Mouse (Mus musculus): ENCODE results near the gene Arhgap1. TPM values are rescaled to one million over a fixed set of nuclear protein-coding genes. Genes with fewer than 3 reads are reported as not detected.

Gene Arhgap1
- total and polyA plus RNA-seq, 2 experiments from 2014 or later = 85.1 to 95.8 TPM

DNA sequence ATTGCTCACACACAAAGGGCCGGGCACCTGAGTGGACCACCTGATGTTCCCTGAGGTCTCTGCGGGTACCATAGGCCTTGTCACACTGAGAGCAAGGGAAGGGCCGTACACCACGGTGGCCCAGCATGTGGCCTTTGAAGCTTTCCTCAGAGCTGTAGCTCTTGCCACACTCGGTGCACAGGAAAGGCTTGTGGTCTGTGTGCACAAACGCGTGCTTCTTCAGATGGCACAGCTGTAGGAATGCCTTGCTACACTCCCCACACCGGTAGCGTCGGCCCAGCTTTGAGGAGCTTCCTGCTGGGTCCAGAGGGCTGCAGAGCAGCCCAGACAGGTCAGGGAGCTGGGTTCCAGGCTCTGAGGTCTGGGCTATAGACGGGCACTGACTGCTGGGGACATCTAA lies 3.8 kb upstream of the Arhgap1 start:
- TF ChIP-seq CTCF (IDR thresholded peaks at IDR 0.05; ENCODE audit: low read depth) = no peak
- Histone ChIP-seq H3K4me3 (ENCODE audit: low read length) (no peak overlapping the region), H3K9ac (replicated peaks; ENCODE audit: low read length) (no peak overlapping the region), H3K9me3 (ENCODE audit: low read length) (no peaks in the 10 kb centered on the region), H3K36me3 (ENCODE audit: insufficient read depth, low read length) (peaks cover 41% of the 10 kb centered on the region), H3K4me1 (ENCODE audit: insufficient read depth, low read length) (no peaks in the 10 kb centered on the region), H3K27me3 (ENCODE audit: insufficient read depth, low read length) (no peaks in the 10 kb centered on the region), H3K4me2 (ENCODE audit: low read depth, low read length) (no peak overlapping the region), H3K27ac (no peak overlapping the region)
- no peak for DNase-seq (ENCODE audit: low spot score)
- WGBS = 85% methylated on average over 11 of the region's 11 CpGs
- no peak for ATAC-seq

DNA sequence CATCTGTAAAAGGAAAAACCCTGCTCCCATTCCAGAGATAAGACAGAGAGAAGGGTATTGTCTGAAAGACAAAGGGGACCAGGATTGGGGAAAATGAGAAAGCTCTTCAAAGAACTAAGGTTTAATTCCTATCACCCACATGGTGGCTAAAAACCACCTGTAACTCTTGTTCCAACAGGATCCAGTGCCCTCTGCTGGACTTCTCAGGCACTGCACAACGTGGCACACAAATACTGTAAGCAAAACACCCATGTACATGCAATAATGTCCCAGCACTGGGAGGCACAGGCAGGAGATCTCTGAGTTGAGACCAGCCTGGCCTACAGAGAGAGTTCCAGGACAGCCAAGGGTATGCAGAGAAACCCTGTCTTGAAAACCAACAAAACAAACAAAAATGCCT lies 2.9 kb upstream of the Arhgap1 start:
- no peak for ATAC-seq
- H3K36me3 ChIP-seq (ENCODE audit: insufficient read depth, low read length) = peaks cover 41% of the 10 kb centered on the region
- 43% methylated on average over 1 of the region's 1 CpGs for WGBS

DNA sequence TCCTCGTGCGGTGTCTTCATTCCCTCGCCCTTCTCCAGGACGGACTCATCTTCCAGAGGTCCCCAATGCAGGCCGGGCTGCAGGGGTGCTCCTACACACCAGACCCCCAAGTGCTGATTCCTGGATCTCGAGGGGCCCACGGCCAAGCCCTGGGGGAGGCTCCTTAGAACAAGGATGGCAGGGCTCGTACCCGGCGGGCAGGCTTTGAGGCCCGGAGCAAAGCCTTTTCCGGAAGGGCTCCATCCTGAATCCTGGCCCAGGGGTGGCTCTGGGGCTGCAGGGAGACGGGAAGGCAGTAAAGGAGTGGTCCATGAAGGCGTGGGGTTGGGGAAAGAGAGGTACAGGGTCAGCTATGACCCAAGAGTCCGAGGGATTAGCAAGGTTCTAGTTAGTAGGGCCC lies 508 bp upstream of the Arhgap1 start:
- ATAC-seq = peak; percentile 10; the same call in 1 of the 2 replicates
- Histone ChIP-seq H3K36me3 (ENCODE audit: insufficient read depth, low read length) (peaks cover 43% of the 10 kb centered on the region), H3K27ac (peak overlapping the region; percentile 93), H3K4me3 (ENCODE audit: low read length) (peak overlapping the region; percentile 89), H3K9me3 (ENCODE audit: low read length) (no peaks in the 10 kb centered on the region), H3K4me2 (ENCODE audit: low read depth, low read length) (peak overlapping the region; percentile 99), H3K9ac (replicated peaks; ENCODE audit: low read length) (peak overlapping the region; percentile 90), H3K4me1 (ENCODE audit: insufficient read depth, low read length) (no peaks in the 10 kb centered on the region), H3K27me3 (ENCODE audit: insufficient read depth, low read length) (no peaks in the 10 kb centered on the region)
- no peak for TF ChIP-seq CTCF (IDR thresholded peaks at IDR 0.05; ENCODE audit: low read depth)
- DNase-seq (ENCODE audit: low spot score) = no peak
- 4% methylated on average over 15 of the region's 15 CpGs for WGBS

More for the DNA sequence above, 2.9 kb upstream of the Arhgap1 start:
- H3K9me3 ChIP-seq (ENCODE audit: low read length) = no peaks in the 10 kb centered on the region
- no peak overlapping the region for H3K27ac ChIP-seq
- H3K27me3 ChIP-seq (ENCODE audit: insufficient read depth, low read length) = no peaks in the 10 kb centered on the region
- no peak overlapping the region for H3K9ac ChIP-seq (replicated peaks; ENCODE audit: low read length)
- no peaks in the 10 kb centered on the region for H3K4me1 ChIP-seq (ENCODE audit: insufficient read depth, low read length)
- TF ChIP-seq CTCF (IDR thresholded peaks at IDR 0.05; ENCODE audit: low read depth) = peak; percentile 79
- H3K4me2 ChIP-seq (ENCODE audit: low read depth, low read length) = no peak overlapping the region
- DNase-seq (ENCODE audit: low spot score) = peak; percentile 86
- H3K4me3 ChIP-seq (ENCODE audit: low read length) = no peak overlapping the region

DNA sequence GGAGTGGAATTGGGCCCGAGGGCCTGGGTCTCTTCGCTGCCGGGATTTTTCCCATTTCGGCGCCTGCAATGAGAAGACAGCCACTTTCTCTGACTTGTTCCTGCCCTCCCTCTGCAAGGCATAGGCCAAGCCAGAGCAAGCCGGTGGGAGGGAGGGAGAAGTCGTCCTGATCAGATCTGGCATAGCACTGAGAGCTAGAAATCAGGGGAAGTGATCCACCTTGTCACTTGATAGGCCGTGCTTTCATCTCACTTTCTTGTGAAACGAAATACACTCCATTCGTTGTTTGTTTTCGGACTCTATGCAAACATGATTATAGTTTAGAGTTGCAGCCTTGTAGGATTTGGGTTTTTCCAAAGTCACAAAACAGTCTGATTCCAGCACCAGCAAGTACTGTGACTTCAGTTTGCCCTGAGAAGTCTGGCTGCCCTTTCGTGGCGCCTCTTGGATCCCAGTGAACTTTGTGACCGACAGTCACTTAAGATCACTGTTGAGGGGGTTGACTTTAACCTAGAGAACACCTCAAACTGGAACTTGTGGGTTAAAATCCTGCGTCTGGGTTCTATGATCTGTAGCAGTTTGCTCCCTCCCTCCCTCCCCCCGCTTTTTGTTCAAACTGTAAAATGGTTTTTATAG lies 818 bp downstream of the Arhgap1 start:
- Histone ChIP-seq H3K27ac (peak overlapping the region; percentile 93), H3K27me3 (ENCODE audit: insufficient read depth, low read length) (no peaks in the 10 kb centered on the region), H3K36me3 (ENCODE audit: insufficient read depth, low read length) (peaks cover 41% of the 10 kb centered on the region), H3K4me1 (ENCODE audit: insufficient read depth, low read length) (no peaks in the 10 kb centered on the region), H3K4me2 (ENCODE audit: low read depth, low read length) (peak overlapping the region; percentile 99), H3K4me3 (ENCODE audit: low read length) (peak overlapping the region; percentile 89), H3K9ac (replicated peaks; ENCODE audit: low read length) (peak overlapping the region; percentile 90), H3K9me3 (ENCODE audit: low read length) (no peaks in the 10 kb centered on the region)
- WGBS = 16% methylated on average over 16 of the region's 16 CpGs
- ATAC-seq = peak; percentile 53
- DNase-seq (ENCODE audit: low spot score) = no peak
- TF ChIP-seq CTCF (IDR thresholded peaks at IDR 0.05; ENCODE audit: low read depth) = no peak

DNA sequence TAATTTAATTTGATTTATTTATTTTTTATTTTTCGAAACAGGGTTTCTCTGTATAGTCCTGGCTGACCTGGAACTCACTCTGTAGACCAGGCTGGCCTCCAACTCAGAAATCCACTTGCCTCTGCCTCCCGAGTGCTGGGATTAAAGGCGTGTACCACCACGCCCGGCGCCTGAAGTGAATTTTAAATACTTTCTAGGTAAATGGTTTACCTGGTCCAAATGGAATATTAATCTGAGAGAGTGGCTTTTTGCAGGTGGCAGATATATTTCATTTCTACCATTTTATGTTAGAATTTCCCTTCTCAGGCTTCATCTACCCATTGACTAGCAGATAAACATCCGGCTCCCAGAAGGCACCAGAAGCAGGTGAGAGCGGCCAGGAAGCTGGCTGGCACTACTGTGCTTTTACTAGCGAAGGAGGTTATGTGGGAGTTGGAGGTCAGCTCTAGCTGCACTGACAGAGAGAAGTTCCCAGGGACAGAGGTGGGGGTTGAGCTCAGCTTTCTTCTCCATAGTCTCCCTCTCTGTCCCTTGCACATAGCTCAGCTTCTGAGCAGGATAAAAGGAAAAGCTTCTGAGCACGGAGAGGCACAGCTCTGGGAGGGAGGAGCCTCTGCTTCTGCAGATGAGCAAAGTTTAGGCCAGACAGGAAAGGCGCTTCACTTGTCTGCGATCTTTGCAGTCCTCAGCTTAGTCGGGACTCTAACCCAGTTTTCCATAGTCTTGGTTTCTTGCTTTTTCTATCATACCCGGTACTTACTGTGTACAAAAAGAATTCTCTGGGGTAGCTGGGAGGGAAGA lies 2.0 kb downstream of the Arhgap1 start:
- Histone ChIP-seq H3K9ac (replicated peaks; ENCODE audit: low read length) (no peak overlapping the region), H3K4me3 (ENCODE audit: low read length) (no peak overlapping the region), H3K27me3 (ENCODE audit: insufficient read depth, low read length) (no peaks in the 10 kb centered on the region), H3K36me3 (ENCODE audit: insufficient read depth, low read length) (peaks cover 41% of the 10 kb centered on the region), H3K9me3 (ENCODE audit: low read length) (no peaks in the 10 kb centered on the region), H3K4me2 (ENCODE audit: low read depth, low read length) (no peak overlapping the region), H3K4me1 (ENCODE audit: insufficient read depth, low read length) (no peaks in the 10 kb centered on the region), H3K27ac (no peak overlapping the region)
- no peak for TF ChIP-seq CTCF (IDR thresholded peaks at IDR 0.05; ENCODE audit: low read depth)
- no peak for DNase-seq (ENCODE audit: low spot score)
- WGBS = 86% methylated on average over 14 of the region's 14 CpGs
- ATAC-seq = no peak

DNA sequence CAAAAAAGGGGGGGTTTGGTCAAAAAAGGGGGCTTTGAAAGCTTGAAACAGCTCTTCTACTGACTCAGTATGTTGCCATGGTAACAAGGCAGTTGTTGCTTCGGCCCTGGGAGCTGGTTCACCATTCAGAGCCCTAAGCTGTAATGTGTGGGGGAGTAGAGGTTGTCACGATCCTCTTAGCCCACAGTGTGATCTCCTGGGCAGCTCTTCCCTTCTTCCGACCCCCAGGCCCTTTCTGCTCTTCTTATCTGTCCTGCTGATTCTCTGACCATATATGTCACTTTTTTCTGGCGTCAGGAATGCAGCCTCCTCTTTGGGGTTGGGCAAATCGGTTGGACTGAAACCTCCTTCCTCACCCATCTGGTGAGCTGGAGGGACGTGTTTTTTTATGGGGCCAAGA lies 3.2 kb downstream of the Arhgap1 start:
- DNase-seq (ENCODE audit: low spot score) (peak; percentile 22), ATAC-seq (no peak)
- no peaks in the 10 kb centered on the region for H3K9me3 ChIP-seq (ENCODE audit: low read length)
- H3K4me1 ChIP-seq (ENCODE audit: insufficient read depth, low read length) = no peaks in the 10 kb centered on the region
- no peak for TF ChIP-seq CTCF (IDR thresholded peaks at IDR 0.05; ENCODE audit: low read depth)
- no peaks in the 10 kb centered on the region for H3K27me3 ChIP-seq (ENCODE audit: insufficient read depth, low read length)
- H3K36me3 ChIP-seq (ENCODE audit: insufficient read depth, low read length) = peaks cover 40% of the 10 kb centered on the region
- H3K4me3 ChIP-seq (ENCODE audit: low read length) = no peak overlapping the region
- no peak overlapping the region for H3K27ac ChIP-seq
- 45% methylated on average over 6 of the region's 6 CpGs for WGBS
- 0 out of 2 replicates have a peak overlapping the region, but pooled peaks have one; percentile 30 for H3K9ac ChIP-seq (replicated peaks; ENCODE audit: low read length)
- no peak overlapping the region for H3K4me2 ChIP-seq (ENCODE audit: low read depth, low read length)

DNA sequence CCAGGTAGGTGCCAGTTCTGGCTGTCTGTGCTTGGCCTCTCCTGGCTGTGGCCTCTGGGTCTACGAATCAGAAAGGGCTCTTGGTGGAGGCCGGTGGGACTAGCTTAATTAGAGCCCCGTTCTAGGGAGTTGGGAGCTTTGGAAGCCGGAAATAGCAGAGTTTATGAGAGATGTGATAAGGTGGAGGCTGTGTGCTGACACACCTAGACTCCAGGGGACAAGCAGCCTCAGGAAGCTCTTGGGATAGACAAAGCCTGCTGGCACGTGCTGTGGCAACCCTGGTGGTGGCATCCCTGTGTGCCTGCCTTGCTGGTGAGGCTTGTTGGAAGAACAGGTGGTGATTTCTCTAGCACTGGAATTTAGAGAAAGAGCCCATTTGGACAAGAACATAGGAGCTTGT lies 5.7 kb downstream of the Arhgap1 start:
- no peaks in the 10 kb centered on the region for H3K4me1 ChIP-seq (ENCODE audit: insufficient read depth, low read length)
- H3K4me2 ChIP-seq (ENCODE audit: low read depth, low read length) = no peak overlapping the region
- H3K4me3 ChIP-seq (ENCODE audit: low read length) = no peak overlapping the region
- H3K27me3 ChIP-seq (ENCODE audit: insufficient read depth, low read length) = no peaks in the 10 kb centered on the region
- H3K9ac ChIP-seq (replicated peaks; ENCODE audit: low read length) = no peak overlapping the region
- H3K36me3 ChIP-seq (ENCODE audit: insufficient read depth, low read length) = peaks cover 61% of the 10 kb centered on the region
- no peaks in the 10 kb centered on the region for H3K9me3 ChIP-seq (ENCODE audit: low read length)
- H3K27ac ChIP-seq = no peak overlapping the region
- no peak for TF ChIP-seq CTCF (IDR thresholded peaks at IDR 0.05; ENCODE audit: low read depth)
- no peak for DNase-seq (ENCODE audit: low spot score)
- WGBS = 93% methylated on average over 5 of the region's 5 CpGs
- ATAC-seq = no peak
